Mouse (Mus musculus): Measurements from ENCODE around the gene Gm3893.
"Not testable (repeated sequence)": the region's sequence is repeated elsewhere in the genome, so short reads cannot be mapped to it uniquely, and the experiment has no call there.

DNA sequence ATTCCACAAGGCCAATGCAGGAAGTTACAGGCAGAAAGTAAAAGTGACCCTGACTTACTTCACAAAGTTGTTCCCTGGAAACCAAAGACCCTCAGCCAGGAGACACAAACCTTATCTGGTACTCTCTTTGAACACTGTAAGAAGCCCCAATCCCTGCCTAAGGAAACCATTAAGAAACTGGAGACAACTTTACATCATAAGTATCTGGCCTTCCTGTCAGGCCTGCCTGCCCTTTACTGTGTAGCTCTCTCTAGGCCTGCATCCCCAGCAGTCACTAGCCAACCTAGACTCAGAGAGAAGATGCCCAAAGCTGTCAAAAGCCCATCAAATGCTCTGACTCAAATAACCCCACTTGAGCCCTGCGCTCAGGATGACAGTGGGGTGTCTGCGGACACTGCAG is at the start of gene Gm3893:
- not testable (repeated sequence) for TF ChIP-seq CTCF, EP300 (IDR thresholded peaks at IDR 0.05)
